Mouse (Mus musculus): ENCODE data around the gene Morn4. TPM values are rescaled to one million over a fixed set of nuclear protein-coding genes. Genes with fewer than 3 reads are reported as not detected.

Gene Morn4
- total RNA-seq, 2 experiments from 2014 or later: 0.07 to 0.36 TPM

DNA sequence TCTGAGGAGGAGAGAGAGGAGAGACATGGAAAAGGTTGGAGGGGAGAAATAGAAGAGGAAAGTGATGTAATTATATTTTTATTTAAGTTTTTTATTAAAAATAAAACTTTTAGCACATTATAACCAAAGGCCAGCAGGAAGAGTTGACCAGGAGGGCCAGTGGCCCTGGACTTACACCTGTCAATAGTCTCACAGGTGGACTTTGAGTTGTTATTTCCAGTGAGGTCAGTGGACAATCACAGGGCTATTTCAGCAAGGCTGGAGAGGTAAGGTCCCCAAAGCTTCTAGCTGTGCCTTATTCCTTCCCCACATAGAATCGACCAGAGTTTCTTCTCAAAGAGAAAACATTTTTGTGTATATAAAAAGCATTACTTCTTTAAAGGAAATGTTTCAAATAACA, 35.9 kb downstream of the Morn4 start:
- no peak for ATAC-seq (ENCODE audit: poor library complexity, severe bottlenecking)

DNA sequence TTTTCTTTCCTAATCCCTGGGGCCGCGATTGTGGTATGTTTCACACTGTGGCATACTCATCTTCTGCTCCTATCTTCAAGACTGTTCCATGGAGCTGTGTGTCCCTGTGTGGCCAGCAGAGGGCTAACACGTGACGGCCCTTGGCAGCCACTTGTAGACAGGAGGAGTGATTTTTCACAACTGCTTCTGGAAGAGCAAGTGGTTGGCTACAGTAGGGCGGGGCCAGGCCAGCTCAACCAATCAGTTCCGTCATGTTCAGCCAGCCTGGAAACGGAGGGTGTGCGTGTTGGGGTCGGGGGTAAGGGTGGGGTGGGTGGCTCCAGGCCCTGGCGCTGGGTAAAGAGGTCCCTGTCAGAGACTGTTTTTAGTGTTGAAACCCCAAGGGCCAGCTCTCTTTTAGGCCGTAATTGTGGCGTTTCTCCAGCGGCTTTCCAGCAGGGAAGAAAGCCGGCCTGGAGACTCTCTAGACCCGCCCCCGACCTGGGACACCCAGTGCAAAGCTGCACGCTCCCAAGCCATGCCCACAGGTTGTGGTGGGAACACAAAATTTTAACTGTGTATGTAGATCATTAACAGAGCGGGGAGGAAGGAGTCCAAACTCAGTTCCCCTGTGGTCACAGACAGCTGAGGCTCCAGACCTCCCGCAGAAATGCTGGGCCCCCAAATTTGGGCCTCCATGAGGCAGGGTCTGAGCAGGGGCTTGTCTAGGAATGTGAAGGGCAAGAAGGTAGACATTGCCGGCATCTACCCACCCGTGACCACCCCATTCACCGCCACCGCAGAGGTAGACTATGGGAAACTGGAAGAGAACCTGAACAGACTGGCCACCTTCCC, 40.7 kb downstream of the Morn4 start, which contains the start of gene Hoga1:
Hoga1 (plus strand) TSS at position 342 of the 834 bp plus-strand sequence.
- ATAC-seq (ENCODE audit: poor library complexity, severe bottlenecking): peak; percentile 93

DNA sequence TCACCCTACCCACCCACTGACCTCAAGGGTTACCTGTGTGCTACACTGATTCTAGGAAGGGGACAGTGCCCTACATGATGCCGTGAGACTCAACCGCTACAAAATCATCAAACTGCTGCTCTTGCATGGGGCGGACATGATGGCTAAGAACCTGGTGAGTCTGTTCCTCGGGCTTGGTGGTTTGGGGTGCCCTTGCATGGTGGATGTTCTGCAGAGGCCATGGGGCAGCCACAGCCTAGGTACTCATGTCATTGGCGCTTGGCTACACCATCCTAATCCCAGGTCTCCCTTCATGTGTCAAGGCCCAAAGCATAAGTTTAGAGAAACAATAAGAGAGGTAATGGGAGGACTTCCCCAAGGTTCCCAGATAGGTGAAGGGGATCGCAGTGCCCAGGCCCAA, 42.2 kb downstream of the Morn4 start:
- ATAC-seq (ENCODE audit: poor library complexity, severe bottlenecking): no peak

DNA sequence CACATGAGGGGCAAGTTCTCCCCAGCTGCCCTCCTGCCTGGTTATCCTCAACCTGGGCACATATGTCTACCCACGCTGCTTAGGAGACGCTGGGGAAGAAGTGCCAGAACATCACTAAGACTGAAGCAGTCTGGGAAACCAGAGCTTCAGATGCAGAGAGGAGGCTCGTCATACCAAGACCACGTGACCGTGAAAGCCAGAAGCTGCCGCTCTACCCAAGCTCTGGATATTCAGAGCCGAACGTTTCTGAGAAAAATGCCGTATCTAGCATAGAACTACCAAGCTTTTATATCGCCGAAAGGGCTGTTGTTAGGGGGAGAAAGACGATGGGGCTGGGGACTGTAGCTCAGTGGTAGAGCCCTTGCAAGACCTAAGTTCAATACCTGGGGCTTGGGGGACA, 47.8 kb downstream of the Morn4 start:
- ATAC-seq (ENCODE audit: poor library complexity, severe bottlenecking): no peak

DNA sequence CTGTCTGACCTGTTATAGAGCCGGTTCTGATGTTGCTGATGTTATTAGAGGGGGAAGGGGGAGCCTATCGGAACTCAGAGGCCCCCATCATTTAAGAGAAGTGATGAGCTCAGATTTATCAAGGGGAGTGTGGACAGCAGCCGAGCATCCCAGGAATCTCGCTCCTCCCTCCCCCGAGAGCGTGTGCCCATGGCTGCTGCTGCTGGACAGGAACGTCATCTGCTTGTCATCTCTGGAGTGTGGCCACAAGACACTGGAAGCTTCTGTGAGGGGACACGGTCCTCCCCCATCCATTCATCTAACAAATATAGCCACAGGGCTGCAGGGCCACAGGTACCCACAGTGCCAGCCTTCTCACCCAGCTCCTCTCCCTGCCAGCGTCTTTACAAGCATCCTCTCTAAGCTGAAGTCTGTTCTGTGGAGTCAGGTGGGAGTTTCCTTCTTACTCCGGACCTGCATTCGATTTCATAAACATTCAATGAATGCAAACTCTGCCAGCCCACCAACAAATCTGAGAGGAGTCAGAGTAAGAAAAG, 48.9 kb downstream of the Morn4 start:
- ATAC-seq (ENCODE audit: poor library complexity, severe bottlenecking): no peak

DNA sequence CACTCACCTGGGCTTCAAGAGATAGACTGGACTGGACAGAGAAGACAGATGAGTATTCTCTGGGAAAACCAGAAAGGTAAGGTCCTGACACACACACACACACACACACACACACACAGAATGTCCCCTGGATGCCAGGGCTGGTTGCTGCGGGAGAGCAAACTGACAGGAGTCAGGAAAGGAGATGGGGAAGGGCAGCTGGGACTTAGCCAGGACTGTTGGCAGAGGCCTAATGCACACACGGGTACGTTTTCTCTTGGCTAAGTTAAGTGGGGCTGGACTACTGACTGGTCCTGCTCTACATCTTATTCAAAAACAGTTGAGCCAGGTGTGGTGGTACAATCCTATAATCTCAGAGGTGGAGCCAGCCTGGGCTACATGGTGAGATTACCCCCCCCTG, 49.8 kb downstream of the Morn4 start:
- ATAC-seq (ENCODE audit: poor library complexity, severe bottlenecking): no peak

DNA sequence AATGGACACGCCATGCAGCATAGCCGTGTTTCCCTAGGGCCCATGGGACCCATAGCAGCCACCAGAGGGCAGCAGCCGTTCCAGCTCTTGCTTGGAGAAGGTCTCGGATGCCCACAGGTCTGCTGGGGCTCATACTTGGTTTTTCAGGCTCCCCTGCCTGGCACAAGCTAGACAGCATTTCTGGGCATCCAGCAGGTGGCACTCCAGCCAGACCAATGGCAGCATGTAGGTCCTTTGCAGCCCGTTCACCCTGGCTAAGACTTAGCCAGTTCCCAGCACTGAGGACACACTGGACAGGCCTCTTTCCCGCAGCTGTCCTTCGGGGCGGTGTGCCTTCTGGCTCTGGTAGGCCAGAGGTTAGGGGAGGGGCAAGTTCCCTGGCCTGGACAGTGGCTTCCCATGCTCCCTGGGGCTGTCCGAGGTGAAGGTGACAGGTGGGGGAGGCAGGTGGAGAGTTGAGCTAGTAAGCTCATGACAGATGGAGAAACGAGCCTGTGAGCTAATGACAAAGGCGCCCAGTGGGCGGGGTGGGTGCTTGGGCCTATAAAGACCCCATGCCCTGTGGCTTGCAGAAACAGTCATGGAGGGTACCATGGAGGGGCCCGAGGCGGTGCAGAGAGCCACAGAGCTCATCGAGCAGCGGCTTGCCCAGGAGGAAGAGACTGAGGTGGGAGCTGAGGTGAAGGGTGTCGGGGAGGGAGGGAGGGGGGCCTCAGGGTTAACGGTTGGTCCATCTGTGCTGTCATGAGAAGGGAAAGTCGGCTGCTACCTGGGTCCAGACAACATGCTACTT, 50.5 kb downstream of the Morn4 start, which contains the start of gene Ankrd2:
Ankrd2 (plus strand) TSS at position 545 of the 793 bp plus-strand sequence.
- ATAC-seq (ENCODE audit: poor library complexity, severe bottlenecking): peak; percentile 89

DNA sequence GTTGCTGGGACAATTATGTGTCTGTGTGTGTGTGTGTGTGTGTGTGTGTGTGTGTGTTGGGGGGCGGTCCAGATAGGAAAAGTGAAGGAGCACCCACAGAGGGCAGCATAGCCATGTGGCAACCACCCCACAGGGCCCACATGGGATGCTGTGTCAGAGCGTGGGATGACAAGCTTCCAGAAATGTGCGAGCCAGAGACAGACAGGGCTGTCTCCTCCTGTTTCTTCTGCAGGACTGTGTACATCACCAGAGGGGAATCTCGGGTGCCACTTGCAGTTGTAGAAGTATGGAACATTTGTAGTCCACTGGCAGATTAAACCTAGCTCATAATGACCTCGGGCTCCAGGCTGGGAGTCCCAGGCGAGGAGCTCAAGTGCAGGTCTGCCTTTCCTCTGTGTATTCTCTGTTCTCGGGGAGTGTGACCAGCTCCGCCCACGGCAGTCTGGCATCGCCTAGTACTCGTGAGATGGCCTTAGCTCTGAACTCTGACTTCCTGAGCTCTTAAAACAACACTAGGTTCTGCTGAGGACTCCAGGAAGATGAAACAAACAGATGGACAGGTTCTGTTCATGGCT, 51.2 kb downstream of the Morn4 start:
- no peak for ATAC-seq (ENCODE audit: poor library complexity, severe bottlenecking)

DNA sequence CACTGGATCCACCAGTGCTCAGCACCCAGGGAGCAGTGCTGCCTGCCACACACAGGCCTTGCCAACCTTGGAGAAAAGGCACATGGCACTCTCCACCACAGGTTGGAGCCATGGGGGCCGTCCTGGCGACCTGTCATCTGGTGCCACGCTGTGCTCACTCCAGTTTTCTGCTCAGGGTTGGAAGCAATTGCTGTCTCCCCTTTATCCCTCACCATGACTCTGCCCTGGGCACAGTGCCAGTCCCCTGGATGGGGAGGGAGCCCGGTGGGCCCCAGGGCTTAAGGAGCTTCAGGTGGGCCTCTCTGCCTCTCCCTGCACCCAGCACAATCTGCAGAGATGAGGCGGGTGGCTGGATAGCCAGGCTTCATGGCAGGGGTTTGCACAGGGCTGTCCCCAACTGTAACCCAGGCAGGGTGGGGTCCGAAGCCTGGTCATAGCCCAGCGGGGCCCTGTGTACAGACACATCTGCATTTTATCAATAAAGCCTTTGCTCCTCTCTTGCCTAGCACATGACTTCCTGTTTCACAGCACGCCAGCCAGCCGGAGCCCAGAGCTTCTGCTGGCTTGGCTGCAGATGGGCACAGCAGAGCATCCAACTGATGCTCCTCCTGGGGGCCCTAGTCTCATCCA, 51.9 kb downstream of the Morn4 start:
- 0 out of 2 replicates have a peak, but pooled peaks have one; percentile 27 for ATAC-seq (ENCODE audit: poor library complexity, severe bottlenecking)

DNA sequence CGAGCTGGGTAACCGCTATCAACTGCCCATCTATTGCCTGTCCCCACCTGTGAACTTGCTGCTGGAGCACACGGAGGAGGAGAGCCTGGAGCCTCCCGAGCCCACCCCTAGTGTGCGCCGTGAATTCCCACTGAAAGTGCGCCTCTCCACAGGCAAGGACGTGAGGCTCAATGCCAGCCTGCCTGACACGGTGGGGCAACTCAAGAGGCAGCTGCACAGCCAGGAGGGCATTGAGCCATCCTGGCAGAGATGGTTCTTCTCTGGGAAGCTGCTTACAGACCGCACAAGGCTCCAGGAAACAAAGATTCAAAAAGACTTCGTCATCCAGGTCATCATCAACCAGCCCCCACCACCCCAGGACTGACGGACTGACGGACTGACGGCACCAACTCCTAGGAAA, 52.5 kb downstream of the Morn4 start:
- ATAC-seq (ENCODE audit: poor library complexity, severe bottlenecking): no peak

DNA sequence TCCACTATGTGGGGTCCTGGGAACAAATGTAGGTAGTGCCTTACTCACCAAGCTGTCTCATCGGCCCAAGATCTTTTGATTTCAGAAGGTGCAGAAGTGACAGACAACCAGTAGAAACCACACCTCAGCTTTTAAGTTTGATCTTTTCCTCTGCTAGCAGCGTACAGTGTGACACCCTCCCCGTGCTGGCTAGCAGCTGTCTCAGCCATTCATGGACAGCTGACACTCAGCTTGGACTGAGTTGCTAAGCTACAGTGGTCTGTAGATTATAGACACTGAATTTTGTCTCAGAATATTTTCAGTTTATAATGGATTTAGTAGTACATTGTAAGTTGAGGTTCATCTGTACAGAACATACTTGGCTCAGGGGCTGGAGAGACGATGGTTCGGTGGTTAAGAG, 55.0 kb downstream of the Morn4 start:
- ATAC-seq (ENCODE audit: poor library complexity, severe bottlenecking): no peak

DNA sequence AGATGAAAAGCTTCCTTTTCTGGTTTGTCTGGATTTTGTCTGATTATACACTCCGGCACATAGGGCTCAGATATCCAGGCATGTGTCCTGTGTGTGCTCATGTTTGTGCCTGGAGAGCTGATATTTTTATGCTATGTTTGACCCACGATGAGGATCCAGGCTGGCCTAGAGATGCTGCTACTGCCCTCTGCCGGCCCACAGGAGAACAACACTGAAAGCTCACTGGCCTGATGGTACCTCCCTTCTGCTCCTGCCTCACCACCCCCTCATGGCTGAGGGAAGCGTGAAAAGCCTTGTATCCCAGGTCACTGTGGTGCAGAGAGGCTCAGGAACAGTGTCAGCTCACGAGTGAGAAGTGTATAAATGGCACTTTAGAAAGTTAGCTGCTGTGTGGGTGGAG, 60.0 kb downstream of the Morn4 start:
- ATAC-seq (ENCODE audit: poor library complexity, severe bottlenecking): peak; percentile 97

Other genes starting within 250 kb of the Morn4 start
- gene Frat2, start 238.2 kb downstream of the Morn4 start, total RNA-seq (2015): 7.7 and 9.5 TPM in 2 replicates
- 9.2 and 9.4 TPM in 2 replicates for gene Frat2, start 238.2 kb downstream of the Morn4 start, total RNA-seq (2017)
- 2.3 and 3.4 TPM in 2 replicates for gene Rrp12, start 190.2 kb downstream of the Morn4 start, total RNA-seq (2015)
- gene Rrp12, start 190.2 kb downstream of the Morn4 start, total RNA-seq (2017): 4.6 and 5.1 TPM in 2 replicates
- gene Pgam1, start 174.4 kb downstream of the Morn4 start, total RNA-seq (2015): 587 and 602 TPM in 2 replicates
- gene Pgam1, start 174.4 kb downstream of the Morn4 start, total RNA-seq (2017): 254 and 291 TPM in 2 replicates
- 37.0 and 38.6 TPM in 2 replicates for gene Exosc1, start 152.9 kb downstream of the Morn4 start, total RNA-seq (2015)
- 29.3 and 40.2 TPM in 2 replicates for gene Exosc1, start 152.9 kb downstream of the Morn4 start, total RNA-seq (2017)
- gene Zdhhc16, start 152.9 kb downstream of the Morn4 start, total RNA-seq (2015): 25.9 and 36.1 TPM in 2 replicates
- gene Zdhhc16, start 152.9 kb downstream of the Morn4 start, total RNA-seq (2017): 22.4 and 26.4 TPM in 2 replicates
- 18.5 and 24.7 TPM in 2 replicates for gene Mms19, start 105.2 kb downstream of the Morn4 start, total RNA-seq (2015)
- 21.7 and 33.8 TPM in 2 replicates for gene Mms19, start 105.2 kb downstream of the Morn4 start, total RNA-seq (2017)
- gene Ubtd1, start 104.6 kb downstream of the Morn4 start, total RNA-seq (2015): 15.1 and 17.0 TPM in 2 replicates
- gene Ubtd1, start 104.6 kb downstream of the Morn4 start, total RNA-seq (2017): 11.9 and 12.2 TPM in 2 replicates
- not detected in 2 replicates for gene Ankrd2, start 50.4 kb downstream of the Morn4 start, total RNA-seq (2015)
- gene Ankrd2, start 50.4 kb downstream of the Morn4 start, total RNA-seq (2017): not detected in 2 replicates
- gene Hoga1, start 40.7 kb downstream of the Morn4 start, total RNA-seq (2015): not detected in 2 replicates
- gene Hoga1, start 40.7 kb downstream of the Morn4 start, total RNA-seq (2017): 0.20 and 1.2 TPM in 2 replicates
- not detected in 2 replicates for gene 4933411K16Rik, start 34.1 kb downstream of the Morn4 start, total RNA-seq (2015)
- gene 4933411K16Rik, start 34.1 kb downstream of the Morn4 start, total RNA-seq (2017): not detected in 2 replicates
- gene Pi4k2a, start 4.1 kb upstream of the Morn4 start, total RNA-seq (2015): 12.0 and 12.2 TPM in 2 replicates
- gene Pi4k2a, start 4.1 kb upstream of the Morn4 start, total RNA-seq (2017): 9.9 and 10.7 TPM in 2 replicates
- 1.1 and 1.7 TPM in 2 replicates for gene Avpi1, start 42.7 kb upstream of the Morn4 start, total RNA-seq (2015)
- 2.9 and 6.2 TPM in 2 replicates for gene Avpi1, start 42.7 kb upstream of the Morn4 start, total RNA-seq (2017)
- 5.7 and 6.7 TPM in 2 replicates for gene Marveld1, start 61.0 kb upstream of the Morn4 start, total RNA-seq (2015)
- 7.9 and 9.4 TPM in 2 replicates for gene Marveld1, start 61.0 kb upstream of the Morn4 start, total RNA-seq (2017)
- gene Zfyve27, start 77.6 kb upstream of the Morn4 start, total RNA-seq (2015): 7.9 and 13.1 TPM in 2 replicates
- 21.3 and 26.3 TPM in 2 replicates for gene Zfyve27, start 77.6 kb upstream of the Morn4 start, total RNA-seq (2017)
- gene Sfrp5, start 115.9 kb upstream of the Morn4 start, total RNA-seq (2015): not detected in 2 replicates
- gene Sfrp5, start 115.9 kb upstream of the Morn4 start, total RNA-seq (2017): not detected in 2 replicates
- gene Golga7b, start 161.2 kb upstream of the Morn4 start, total RNA-seq (2015): not detected in 2 replicates
- not detected in 2 replicates for gene Golga7b, start 161.2 kb upstream of the Morn4 start, total RNA-seq (2017)